Mouse (Mus musculus) stomach, embryonic 16.5 days (tissue): ENCODE measurements around the gene Fcrla. TPM values are rescaled to one million over a fixed set of nuclear protein-coding genes. Genes with fewer than 3 reads are reported as not detected.

Source experiments
- ATAC-seq: fragments of 200-750 bp; cut with Nextera tagmentation; 2 replicates; pipeline ENCODE4 v1.8.0; 2017; ENCODE audit warnings: moderate number of reproducible peaks, moderate TSS enrichment; ENCODE audit not compliant: insufficient read depth, low FRiP score
- H3K27ac ChIP-seq: fragments of 300-500 bp; sonication (generic); 2 replicates; pipeline ENCODE4 v1.5.1; 2014; ENCODE audit warnings: low read length
- H3K27me3 ChIP-seq: fragments of 300-500 bp; sonication (generic); 2 replicates; pipeline ENCODE4 v1.6.1; 2014; ENCODE audit warnings: low read length, control low read depth, mixed read lengths; ENCODE audit not compliant: control insufficient read depth, insufficient read depth
- H3K36me3 ChIP-seq: fragments of 300-500 bp; sonication (generic); 2 replicates; pipeline ENCODE4 v1.6.1; 2014; ENCODE audit warnings: low read length; ENCODE audit not compliant: control insufficient read depth, insufficient read depth
- H3K4me1 ChIP-seq: fragments of 300-500 bp; sonication (generic); 2 replicates; pipeline ENCODE4 v1.6.1; 2014; ENCODE audit warnings: low read length, control low read depth, mixed read lengths; ENCODE audit not compliant: control insufficient read depth, insufficient read depth
- H3K4me2 ChIP-seq: fragments of 300-500 bp; sonication (generic); 2 replicates; pipeline ENCODE4 v1.6.1; 2014; ENCODE audit warnings: low read depth, low read length, mixed read lengths
- H3K4me3 ChIP-seq: fragments of 300-500 bp; sonication (generic); replicated peaks from 2 replicates; pipeline ENCODE4 v1.5.1; 2014; ENCODE audit warnings: mild to moderate bottlenecking, low read length
- H3K9ac ChIP-seq: fragments of 300-500 bp; sonication (generic); 2 replicates; pipeline ENCODE4 v1.6.1; 2014; ENCODE audit warnings: low read length
- H3K9me3 ChIP-seq: fragments of 300-500 bp; sonication (generic); replicated peaks from 2 replicates; pipeline ENCODE4 v1.6.1; 2016; ENCODE audit warnings: low read length, control low read depth; ENCODE audit not compliant: control insufficient read depth
- WGBS: fragments of 180-500 bp; shearing (Covaris S2); extraction: QIAGEN DNeasy Blood & Tissue Kit; methylation state at CpG from one replicate; pipeline ENCODE4 v1.1.7; 2014; 5-methylcytosine and 5-hydroxymethylcytosine counted together
- polyA plus RNA-seq: library from polyadenylated mRNA; unstranded; fragments of >200 nt; fragmentation: Nextera tagmentation; extraction: Ambion mirVana; gene quantifications from 2 replicates; pipeline ENCODE4 v1.2.1, GENCODE M21; 2015

The Fcrla gene
- polyA plus RNA-seq, 1 experiment from 2014 or later = 0.15 TPM

- Histone ChIP-seq H3K27me3 (no peaks in the 10 kb centered on the region), H3K36me3 (no peaks in the 10 kb centered on the region), H3K4me1 (no peaks in the 10 kb centered on the region), H3K27ac (no peak overlapping the region), H3K9ac (no peak overlapping the region), H3K9me3 (no peaks in the 10 kb centered on the region), H3K4me3 (no peak overlapping the region), H3K4me2 (no peak overlapping the region)
- ATAC-seq = no peak
- WGBS = 47% methylated on average over 2 of the region's 2 CpGs
Measured at GRCm38 (mm10) chr1:170934383-170934782, 7.0 kb upstream of the Fcrla start.

GRCm38 (mm10) chr1:170933940-170934339 is 6.6 kb upstream of the Fcrla start:
- 73% methylated on average over 1 of the region's 1 CpGs for whole genome bisulfite sequencing
- Histone ChIP-seq H3K4me3 (no peak overlapping the region), H3K4me2 (no peak overlapping the region)

DNA sequence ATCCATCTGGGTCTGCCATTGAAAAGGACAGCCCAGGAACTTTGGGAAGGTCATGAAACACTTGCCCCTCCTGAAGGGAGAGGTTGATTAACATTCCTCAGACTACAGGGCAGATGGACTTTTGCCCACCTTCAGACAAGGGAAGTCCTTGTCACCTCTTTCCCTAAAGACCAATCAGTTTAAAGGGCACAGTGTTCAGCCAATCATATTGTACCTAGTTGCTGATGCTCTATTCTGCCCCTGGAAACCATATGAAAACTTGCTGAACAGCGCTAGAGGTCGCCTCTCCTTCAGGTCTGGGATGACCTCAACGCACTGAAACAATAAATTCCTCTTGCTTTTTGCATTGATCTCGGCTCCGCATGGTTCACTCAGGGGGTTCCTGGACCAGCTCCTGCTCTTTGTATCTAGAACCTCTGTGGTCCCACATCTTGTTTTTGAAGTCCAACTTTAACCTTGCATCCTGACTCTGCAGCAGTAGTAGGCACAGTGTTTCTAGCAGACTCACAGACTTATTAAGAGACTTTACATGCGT is 6.1 kb upstream of the Fcrla start:
- Histone ChIP-seq H3K9ac (no peak overlapping the region), H3K9me3 (no peaks in the 10 kb centered on the region), H3K4me1 (no peaks in the 10 kb centered on the region), H3K27me3 (no peaks in the 10 kb centered on the region), H3K4me2 (no peak overlapping the region), H3K36me3 (no peaks in the 10 kb centered on the region), H3K4me3 (no peak overlapping the region), H3K27ac (no peak overlapping the region)
- no peak for ATAC-seq
- WGBS = 69% methylated on average over 6 of the region's 6 CpGs

More at GRCm38 (mm10) chr1:170933940-170934339, 6.6 kb upstream of the Fcrla start:
- Histone ChIP-seq H3K27ac (no peak overlapping the region), H3K4me1 (no peaks in the 10 kb centered on the region), H3K9ac (no peak overlapping the region), H3K36me3 (no peaks in the 10 kb centered on the region), H3K9me3 (no peaks in the 10 kb centered on the region), H3K27me3 (no peaks in the 10 kb centered on the region)
- ATAC-seq = no peak

- no peaks in the 10 kb centered on the region for H3K4me1 ChIP-seq
- 71% methylated on average over 3 of the region's 3 CpGs for WGBS
- H3K4me3 ChIP-seq = no peak overlapping the region
Measured at GRCm38 (mm10) chr1:170932043-170932442, 4.7 kb upstream of the Fcrla start.

DNA sequence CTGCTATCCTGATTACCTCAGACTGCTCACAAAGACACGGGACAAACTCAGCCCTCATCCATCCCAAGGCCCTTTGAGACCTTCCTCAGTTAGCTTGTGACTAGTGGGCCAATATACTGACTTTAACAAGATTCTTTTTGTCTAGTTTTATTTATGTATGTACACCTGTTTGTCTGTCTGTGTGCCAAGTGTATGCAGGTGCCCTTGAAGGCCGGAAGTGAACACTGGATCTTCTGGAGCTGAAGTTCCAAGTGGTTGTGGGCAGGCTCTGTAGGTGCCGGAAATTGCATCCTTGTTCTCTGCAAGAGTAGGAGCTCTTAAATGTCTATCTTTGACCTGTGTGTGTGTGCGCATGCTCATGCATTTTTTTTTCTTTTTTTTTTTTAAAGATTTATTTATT is 1.9 kb upstream of the Fcrla start:
- H3K4me1 ChIP-seq = no peaks in the 10 kb centered on the region
- no peak overlapping the region for H3K27ac ChIP-seq
- no peaks in the 10 kb centered on the region for H3K27me3 ChIP-seq
- ATAC-seq = no peak
- H3K4me2 ChIP-seq = no peak overlapping the region
- no peak overlapping the region for H3K9ac ChIP-seq
- no peak overlapping the region for H3K4me3 ChIP-seq
- 82% methylated on average over 4 of the region's 4 CpGs for WGBS
- no peaks in the 10 kb centered on the region for H3K9me3 ChIP-seq
- no peaks in the 10 kb centered on the region for H3K36me3 ChIP-seq

More at GRCm38 (mm10) chr1:170932043-170932442, 4.7 kb upstream of the Fcrla start:
- Histone ChIP-seq H3K9ac (no peak overlapping the region), H3K27ac (no peak overlapping the region), H3K9me3 (no peaks in the 10 kb centered on the region), H3K27me3 (no peaks in the 10 kb centered on the region), H3K36me3 (no peaks in the 10 kb centered on the region), H3K4me2 (no peak overlapping the region)
- ATAC-seq = no peak

- no peak for ATAC-seq
- Histone ChIP-seq H3K9ac (no peak overlapping the region), H3K9me3 (no peaks in the 10 kb centered on the region), H3K36me3 (no peaks in the 10 kb centered on the region), H3K27ac (no peak overlapping the region), H3K4me3 (no peak overlapping the region), H3K27me3 (no peaks in the 10 kb centered on the region), H3K4me1 (no peaks in the 10 kb centered on the region), H3K4me2 (no peak overlapping the region)
- 49% methylated on average over 2 of the region's 2 CpGs for WGBS
Measured at GRCm38 (mm10) chr1:170928467-170928866, 1.1 kb upstream of the Fcrla start.

DNA sequence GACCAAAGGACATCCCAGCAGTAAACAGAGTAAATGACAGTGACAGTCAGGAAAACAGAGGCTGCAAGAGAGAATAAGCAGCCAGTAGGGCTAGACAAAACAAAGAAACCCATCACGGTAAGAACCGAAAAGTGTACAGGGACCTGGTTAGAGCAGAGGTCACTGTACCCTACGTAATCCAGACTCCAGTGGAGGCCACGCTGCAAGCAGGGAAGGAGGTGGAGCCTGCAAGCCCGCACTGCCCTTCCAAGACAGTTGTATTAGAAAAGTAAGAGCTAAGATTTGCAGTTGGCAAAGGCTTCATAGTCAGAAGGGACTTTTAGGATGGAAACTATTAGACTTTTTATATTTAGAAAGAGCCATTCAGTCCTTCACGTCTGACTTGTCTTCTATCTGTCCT is 442 bp downstream of the Fcrla start:
- H3K4me3 ChIP-seq = no peak overlapping the region
- no peak overlapping the region for H3K9ac ChIP-seq
- no peaks in the 10 kb centered on the region for H3K27me3 ChIP-seq
- 40% methylated on average over 6 of the region's 6 CpGs for WGBS
- H3K27ac ChIP-seq = no peak overlapping the region
- ATAC-seq = no peak
- H3K36me3 ChIP-seq = no peaks in the 10 kb centered on the region
- no peaks in the 10 kb centered on the region for H3K4me1 ChIP-seq
- H3K9me3 ChIP-seq = no peaks in the 10 kb centered on the region
- no peak overlapping the region for H3K4me2 ChIP-seq

DNA sequence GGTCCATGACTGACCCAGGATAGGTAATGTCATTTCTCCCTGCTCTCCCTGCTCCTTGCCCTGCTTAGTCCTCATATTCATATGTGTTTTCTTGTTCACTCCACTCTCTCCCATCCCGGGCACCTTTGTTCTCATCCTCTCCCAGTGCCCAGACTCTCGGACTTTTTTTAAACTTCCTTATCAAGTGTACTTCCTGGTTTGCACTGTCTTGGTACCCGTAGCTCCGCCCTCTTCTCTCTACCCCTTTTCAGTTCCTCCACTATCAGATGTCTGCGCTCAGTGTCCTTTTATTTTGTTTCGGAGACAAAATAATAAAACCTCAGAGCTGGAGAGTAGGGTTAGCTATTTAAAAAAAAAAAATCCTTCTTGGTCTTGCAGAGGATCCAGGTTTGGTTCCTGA is 2.9 kb downstream of the Fcrla start:
- no peak overlapping the region for H3K9ac ChIP-seq
- H3K36me3 ChIP-seq = no peaks in the 10 kb centered on the region
- H3K4me1 ChIP-seq = no peaks in the 10 kb centered on the region
- H3K9me3 ChIP-seq = no peaks in the 10 kb centered on the region
- no peaks in the 10 kb centered on the region for H3K27me3 ChIP-seq
- ATAC-seq = no peak
- WGBS = 69% methylated on average over 6 of the region's 6 CpGs
- H3K4me3 ChIP-seq = no peak overlapping the region
- H3K4me2 ChIP-seq = no peak overlapping the region
- H3K27ac ChIP-seq = no peak overlapping the region

GRCm38 (mm10) chr1:170919308-170919707 is 8.1 kb downstream of the Fcrla start:
- no peak for ATAC-seq
- 89% methylated on average over 8 of the region's 8 CpGs for WGBS
- Histone ChIP-seq H3K4me3 (no peak overlapping the region), H3K4me1 (no peaks in the 10 kb centered on the region), H3K4me2 (no peak overlapping the region), H3K27ac (no peak overlapping the region), H3K27me3 (no peaks in the 10 kb centered on the region), H3K9me3 (no peaks in the 10 kb centered on the region), H3K36me3 (no peaks in the 10 kb centered on the region), H3K9ac (no peak overlapping the region)

GRCm38 (mm10) chr1:170915657-170916056 is 11.7 kb downstream of the Fcrla start:
- Histone ChIP-seq H3K27ac (no peak overlapping the region), H3K9me3 (no peaks in the 10 kb centered on the region), H3K4me2 (no peak overlapping the region), H3K27me3 (no peaks in the 10 kb centered on the region), H3K4me3 (no peak overlapping the region), H3K9ac (no peak overlapping the region), H3K36me3 (no peaks in the 10 kb centered on the region), H3K4me1 (no peaks in the 10 kb centered on the region)
- 60% methylated on average over 5 of the region's 5 CpGs for WGBS
- no peak for ATAC-seq
